In genomic region chr6:50978016-50978415, GRCm38 (mm10) we compare ENCODE assay signal across 13 mouse cellular contexts.
DNase-seq lines count a peak whose midpoint lies in the region; ATAC-seq and TF ChIP-seq lines count a peak whose summit lies in the region.
"Had no signal": no experiment of that assay in that cellular context is flagged by ENCODE, and none has a peak within 500 bp of the region (broad histone marks: within the 10 kb centered on the region; RNA-seq: fewer than 3 reads in every experiment).

No protein-coding gene starts in this region.

- 51% methylated on average over 4 of the region's 4 CpGs for WGBS in heart, embryonic 15.5 days
- WGBS in midbrain, embryonic 10.5 days: 73% methylated on average over 4 of the region's 4 CpGs
- WGBS in midbrain, embryonic 14.5 days: 89% methylated on average over 4 of the region's 4 CpGs
- WGBS in stomach, embryonic 15.5 days: 29% methylated on average over 4 of the region's 4 CpGs

- no peaks in the 10 kb centered on the region for H3K36me3 ChIP-seq in heart, embryonic 15.5 days
- no peaks in the 10 kb centered on the region for H3K36me3 ChIP-seq in midbrain, embryonic 10.5 days
- no peaks in the 10 kb centered on the region for H3K36me3 ChIP-seq in midbrain, embryonic 14.5 days (ENCODE audit: control insufficient read depth, insufficient read depth, low read length)
- H3K36me3 ChIP-seq in stomach, embryonic 15.5 days: no peaks in the 10 kb centered on the region
- H3K36me3 ChIP-seq: hindbrain, embryonic 13.5 days had no signal

- no peak overlapping the region for H3K4me2 ChIP-seq in heart, embryonic 15.5 days
- no peak overlapping the region for H3K4me2 ChIP-seq in midbrain, embryonic 14.5 days (ENCODE audit: low read length)
- H3K4me2 ChIP-seq in stomach, embryonic 15.5 days: no peak overlapping the region
- H3K4me2 ChIP-seq: hindbrain, embryonic 13.5 days had no signal

- TF ChIP-seq POLR2A in embryonic fibroblast, embryonic 13.5 days (IDR thresholded peaks at IDR 0.05; ENCODE audit: low read depth, low read length): no peak

- intact Hi-C loops in heart, postnatal 10 days (cut with DNase I): loop anchor here (5.0 to 10.0 kb wide), 2 partner anchors 36 to 187 kb away; no protein-coding TSS in a partner anchor
- intact Hi-C loops in left cerebral cortex, adult 2 months (cut with DNase I): no loop called here

- TF ChIP-seq CTCF in embryonic fibroblast, embryonic 13.5 days (IDR thresholded peaks at IDR 0.05; ENCODE audit: borderline replicate concordance, insufficient read depth, low read length): no peak
- no peak for TF ChIP-seq CTCF in left cerebral cortex, adult 2 months (IDR thresholded peaks at IDR 0.05)

- H3K9me3 ChIP-seq in heart, embryonic 15.5 days (replicated peaks): no peaks in the 10 kb centered on the region
- no peaks in the 10 kb centered on the region for H3K9me3 ChIP-seq in midbrain, embryonic 10.5 days (replicated peaks)
- H3K9me3 ChIP-seq in midbrain, embryonic 14.5 days (ENCODE audit: control insufficient read depth, low read length): no peaks in the 10 kb centered on the region
- no peaks in the 10 kb centered on the region for H3K9me3 ChIP-seq in stomach, embryonic 15.5 days
- H3K9me3 ChIP-seq: hindbrain, embryonic 13.5 days had no signal

- H3K27ac ChIP-seq in heart, embryonic 15.5 days: peak overlapping the region; percentile 33
- H3K27ac ChIP-seq in midbrain, embryonic 10.5 days (replicated peaks): peak overlapping the region; percentile 71
- H3K27ac ChIP-seq in midbrain, embryonic 14.5 days (replicated peaks; ENCODE audit: low read depth, low read length): no peak overlapping the region
- H3K27ac ChIP-seq in embryonic fibroblast, embryonic 13.5 days (ENCODE audit: insufficient read depth, low read length): peak overlapping the region; percentile 49; the same call in 1 of the 2 replicates
- peak overlapping the region; percentile 45 for H3K27ac ChIP-seq in stomach, embryonic 15.5 days
- H3K27ac ChIP-seq in left cerebral cortex, adult 2 months: no peak overlapping the region
- H3K27ac ChIP-seq: layer of hippocampus, adult 2 months had no signal

- H3K4me1 ChIP-seq in heart, embryonic 15.5 days (replicated peaks): peaks cover 12% of the 10 kb centered on the region
- H3K4me1 ChIP-seq in midbrain, embryonic 10.5 days: peaks cover 55% of the 10 kb centered on the region
- H3K4me1 ChIP-seq in midbrain, embryonic 14.5 days (ENCODE audit: control insufficient read depth, insufficient read depth, low read length): 0 out of 2 replicates have a peak, but pooled peaks cover 8% of the 10 kb centered on the region
- peaks cover 12% of the 10 kb centered on the region for H3K4me1 ChIP-seq in embryonic fibroblast, embryonic 13.5 days (ENCODE audit: control insufficient read depth, insufficient read depth, low read length)
- H3K4me1 ChIP-seq in stomach, embryonic 15.5 days: peaks cover 21% of the 10 kb centered on the region

- no peaks in the 10 kb centered on the region for H3K27me3 ChIP-seq in heart, embryonic 15.5 days
- no peaks in the 10 kb centered on the region for H3K27me3 ChIP-seq in midbrain, embryonic 10.5 days (ENCODE audit: low read depth, poor library complexity, severe bottlenecking)
- no peaks in the 10 kb centered on the region for H3K27me3 ChIP-seq in midbrain, embryonic 14.5 days (ENCODE audit: control insufficient read depth, insufficient read depth, low read length)
- H3K27me3 ChIP-seq in stomach, embryonic 15.5 days (replicated peaks): no peaks in the 10 kb centered on the region
- H3K27me3 ChIP-seq: hindbrain, embryonic 13.5 days had no signal

- no peak overlapping the region for H3K4me3 ChIP-seq in heart, embryonic 15.5 days
- H3K4me3 ChIP-seq in midbrain, embryonic 10.5 days: no peak overlapping the region
- no peak overlapping the region for H3K4me3 ChIP-seq in midbrain, embryonic 14.5 days (replicated peaks; ENCODE audit: low read depth, low read length)
- no peak overlapping the region for H3K4me3 ChIP-seq in embryonic fibroblast, embryonic 13.5 days (ENCODE audit: insufficient read depth, low read length)
- H3K4me3 ChIP-seq in stomach, embryonic 15.5 days (replicated peaks): no peak overlapping the region
- H3K4me3 ChIP-seq in left cerebral cortex, adult 2 months: no peak overlapping the region
- H3K4me3 ChIP-seq: hindbrain, embryonic 13.5 days; layer of hippocampus, adult 2 months; myocyte had no signal

- no peak for ATAC-seq in heart, embryonic 15.5 days (replicated peaks; ENCODE audit: insufficient number of reproducible peaks, insufficient read depth, low FRiP score, low read depth)
- ATAC-seq in midbrain, embryonic 14.5 days (ENCODE audit: low FRiP score, low TSS enrichment): no peak
- ATAC-seq in stomach, embryonic 15.5 days (ENCODE audit: insufficient read depth, low FRiP score, low read depth): no peak

- no peak for DNase-seq in heart, postnatal 10 days
- no peak for DNase-seq in midbrain, embryonic 10.5 days (ENCODE audit: low spot score)
- no peak for DNase-seq in midbrain, embryonic 14.5 days
- DNase-seq in gastrocnemius, postnatal 4 days (ENCODE audit: low spot score in 2 of 2): no peak
- DNase-seq in left cerebral cortex, adult 2 months (ENCODE audit: extremely low spot score in 1 of 2, low spot score in 2 of 2): no peak
- DNase-seq: adrenal gland, postnatal 25 days; cerebellum, adult 11-12 months had no signal

- no peak overlapping the region for H3K9ac ChIP-seq in heart, embryonic 15.5 days
- no peak overlapping the region for H3K9ac ChIP-seq in midbrain, embryonic 14.5 days (replicated peaks; ENCODE audit: low read length)
- H3K9ac ChIP-seq in stomach, embryonic 15.5 days: no peak overlapping the region
- H3K9ac ChIP-seq: hindbrain, embryonic 13.5 days had no signal

Comparison
In these comparisons a context has a peak if more than half of its experiments do, and no peak if none do; other contexts are left out.
1. H3K27ac ChIP-seq: peak in heart, embryonic 15.5 days (single experiment), midbrain, embryonic 10.5 days (single experiment), embryonic fibroblast, embryonic 13.5 days (single experiment) and stomach, embryonic 15.5 days (single experiment); none in midbrain, embryonic 14.5 days (single experiment) and left cerebral cortex, adult 2 months (single experiment).